Mouse (Mus musculus) adrenal gland, adult 2 months (tissue): Measurements from ENCODE around the gene Wwox. TPM values are rescaled to one million over a fixed set of nuclear protein-coding genes. Genes with fewer than 3 reads are reported as not detected.

Experiments
- DNase-seq: peaks from one replicate; pipeline ENCODE4 v3.0.0; 2021
- polyA plus RNA-seq: library from polyadenylated mRNA; depleted of rRNA; stranded (reverse); fragments of >200 nt; gene quantifications from 2 replicates; pipeline ENCODE4 v1.2.3, GENCODE M21; 2012
- total RNA-seq, 2 experiments: library from RNA; stranded (reverse); gene quantifications; 2 replicates each; pipeline ENCODE4 v1.2.3; 2021

The Wwox gene
- total and polyA plus RNA-seq, 3 experiments, result 18.6 to 30.6 (median 24.5) TPM

DNA sequence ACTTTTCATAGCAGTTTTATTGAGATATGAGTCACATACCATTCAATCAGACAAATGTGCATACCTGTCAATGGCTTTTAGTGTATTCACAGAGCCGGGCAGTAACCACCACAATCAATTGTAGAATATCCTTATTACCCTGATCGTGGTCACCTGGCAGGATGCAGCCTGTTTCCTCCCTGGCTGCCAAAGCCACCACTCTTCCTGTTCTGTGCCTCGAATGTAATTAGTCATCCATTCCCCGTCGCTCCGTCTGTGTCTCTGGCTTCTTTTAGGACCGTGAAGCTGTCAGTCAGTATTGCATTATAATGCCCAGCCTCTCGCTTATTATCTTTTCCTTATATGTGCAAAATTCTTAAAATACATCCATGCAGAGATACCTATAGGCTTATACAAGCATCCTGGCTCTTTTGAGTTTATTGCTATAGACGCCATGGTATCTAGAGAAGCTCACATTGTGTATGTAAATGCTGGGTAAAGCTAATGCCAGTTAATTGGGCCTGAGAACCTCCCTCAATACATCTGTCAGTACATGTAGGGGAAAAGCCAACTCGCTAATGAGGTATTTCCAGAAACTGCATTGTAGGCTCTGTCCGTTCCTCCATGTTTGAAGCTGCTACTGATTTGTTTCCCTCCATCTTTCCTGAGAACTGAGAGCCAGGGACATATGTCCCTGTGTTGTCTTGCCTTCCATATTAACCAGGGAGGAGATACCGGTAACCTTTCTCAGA, 303.9 kb downstream of the Wwox start:
- DNase-seq, result peak; percentile 3

DNA sequence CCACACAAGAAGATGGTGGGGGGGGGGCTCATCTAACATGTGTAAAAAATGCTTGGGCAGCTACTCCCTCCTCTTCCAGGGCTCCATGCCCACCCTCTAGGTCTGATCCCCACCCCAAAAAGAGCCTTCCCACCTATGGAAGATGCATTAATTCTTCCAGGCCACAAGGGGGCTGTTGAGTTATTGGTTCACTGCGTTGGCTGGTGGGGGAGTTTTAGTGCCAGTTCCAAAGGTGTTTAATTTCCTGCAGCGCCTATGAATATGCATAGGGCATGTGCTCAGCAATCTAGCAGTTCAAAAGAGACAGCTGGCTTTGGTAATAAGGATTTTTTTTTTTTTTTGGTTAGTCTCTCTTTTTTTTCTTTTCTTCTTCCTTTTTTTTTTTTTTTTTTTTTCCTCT, 306.9 kb downstream of the Wwox start:
- DNase-seq, result no peak

DNA sequence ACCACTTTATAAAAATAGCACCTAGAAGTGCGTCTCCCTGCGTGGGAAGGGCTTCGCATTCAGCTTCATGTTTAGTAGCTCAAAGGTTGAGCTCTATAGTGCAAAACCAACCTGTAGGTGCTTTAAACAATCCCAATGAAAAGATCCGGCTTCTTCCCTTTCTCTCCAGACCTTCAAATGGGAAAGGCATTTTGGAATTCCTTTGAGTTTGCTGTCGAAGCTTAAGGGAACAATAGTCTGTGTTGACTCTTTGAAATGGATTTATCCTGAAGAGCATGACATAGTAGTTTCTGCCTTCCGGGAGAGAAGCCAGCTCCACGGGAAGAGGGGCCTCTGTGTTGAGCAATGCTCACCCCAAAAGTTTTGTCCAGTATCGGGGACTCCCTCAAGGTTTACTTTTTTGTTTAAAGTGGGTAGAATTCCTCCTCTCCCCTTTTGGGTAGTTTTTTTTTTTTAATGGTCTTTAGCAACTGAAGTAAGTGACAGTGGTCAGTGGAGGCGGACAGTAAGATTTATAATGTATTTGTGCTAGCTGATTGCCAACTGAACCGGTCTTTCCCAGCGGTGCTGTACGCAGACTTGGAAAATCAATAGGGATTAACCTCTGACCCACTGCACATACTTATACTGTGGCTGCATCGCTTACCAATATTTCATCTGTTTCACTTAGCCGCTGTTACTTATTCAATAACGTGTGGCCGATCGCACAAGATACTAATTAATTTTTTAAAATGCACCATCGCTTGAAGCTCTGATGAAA, 312.1 kb downstream of the Wwox start:
- DNase-seq, result no peak

DNA sequence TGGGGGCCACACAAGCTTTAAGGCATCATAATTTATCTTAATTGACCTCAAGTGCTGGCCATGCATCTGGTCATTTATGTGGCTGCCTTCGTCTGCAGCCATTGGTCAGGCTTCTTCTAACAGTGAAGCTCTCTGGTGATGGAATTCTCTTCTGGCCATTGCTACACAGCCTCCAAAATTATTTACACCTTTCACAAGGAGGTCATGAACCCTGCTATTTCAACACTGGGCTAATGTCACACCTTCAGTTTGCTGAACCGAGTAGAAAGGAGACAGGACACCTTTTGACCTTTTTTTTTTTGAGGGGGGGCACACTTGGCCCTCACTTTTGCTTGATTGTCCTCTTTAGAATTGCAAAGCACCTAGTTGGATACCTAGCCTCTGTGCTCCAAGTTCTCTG, 320.2 kb downstream of the Wwox start:
- DNase-seq, result no peak

DNA sequence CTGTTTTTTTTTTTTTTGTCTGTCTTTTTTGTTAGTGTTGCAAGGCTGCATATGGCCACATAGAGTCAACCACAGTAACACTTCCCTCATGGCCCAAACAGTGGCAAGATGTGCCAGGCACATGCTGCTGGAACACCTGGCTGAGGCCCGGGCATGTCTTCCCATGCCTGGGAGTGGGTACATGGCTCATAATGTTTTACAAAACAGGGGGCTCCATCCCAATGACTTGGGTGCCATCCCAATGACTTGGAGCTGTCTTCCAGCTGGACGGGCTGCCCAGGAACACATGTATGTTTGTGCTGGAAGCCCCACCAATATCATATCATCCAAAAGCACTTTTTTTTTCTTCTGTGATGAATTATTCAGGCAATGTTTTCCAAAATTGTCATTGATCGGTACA, 329.1 kb downstream of the Wwox start:
- no peak for DNase-seq

GRCm38 (mm10) chr8:114770856-114771776, 331.7 kb downstream of the Wwox start:
- DNase-seq, result peak; percentile 77

- no peak for DNase-seq
These were observed 332.9 kb downstream of the Wwox start for GRCm38 (mm10) chr8:114772276-114772849.

DNA sequence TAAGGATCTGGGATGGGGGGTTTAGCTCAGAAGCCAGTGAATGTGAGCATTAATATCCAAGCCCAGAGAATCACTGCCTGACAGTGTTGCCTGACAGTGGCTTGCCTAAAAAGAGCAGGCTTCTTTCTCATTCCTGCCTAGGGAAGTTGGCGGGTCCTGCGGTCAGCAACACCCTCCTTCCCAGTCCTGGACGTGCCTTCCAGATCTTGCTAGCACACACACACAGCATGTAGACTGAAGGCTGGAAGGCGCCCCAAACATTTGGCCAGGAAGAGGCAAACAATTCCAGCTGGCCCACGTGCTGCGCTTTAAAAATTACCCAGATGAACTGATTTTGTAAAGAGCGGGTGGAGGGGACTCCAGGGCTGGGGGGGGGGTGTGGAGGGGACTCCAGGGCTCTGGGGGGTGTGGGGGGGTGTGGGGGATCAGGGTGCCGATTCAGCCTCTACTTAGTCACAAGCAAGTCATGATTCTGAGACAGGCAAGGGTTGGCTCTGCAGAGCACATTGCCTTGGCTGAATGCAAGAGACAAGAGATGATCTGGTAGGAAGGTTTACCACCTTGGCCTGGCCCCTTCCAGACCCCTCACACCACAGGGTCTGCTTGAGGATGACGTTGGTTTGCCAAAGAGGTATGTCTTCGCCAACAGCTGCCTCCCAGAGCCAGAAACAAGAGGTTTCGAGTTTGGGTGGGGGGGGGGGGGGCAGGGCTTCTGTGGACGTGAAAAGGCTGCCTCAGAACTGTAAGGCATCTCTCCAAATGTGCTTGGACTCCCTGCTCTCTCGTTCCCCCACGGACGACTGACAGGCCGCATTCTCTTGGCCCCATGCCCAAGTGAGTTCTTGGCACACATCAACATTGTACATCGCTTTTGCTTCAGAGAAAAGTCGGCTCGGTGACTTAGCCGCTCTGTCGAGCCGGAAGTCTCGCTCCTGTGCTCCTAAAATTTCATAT, 334.3 kb downstream of the Wwox start:
- peak; percentile 80 for DNase-seq

DNA sequence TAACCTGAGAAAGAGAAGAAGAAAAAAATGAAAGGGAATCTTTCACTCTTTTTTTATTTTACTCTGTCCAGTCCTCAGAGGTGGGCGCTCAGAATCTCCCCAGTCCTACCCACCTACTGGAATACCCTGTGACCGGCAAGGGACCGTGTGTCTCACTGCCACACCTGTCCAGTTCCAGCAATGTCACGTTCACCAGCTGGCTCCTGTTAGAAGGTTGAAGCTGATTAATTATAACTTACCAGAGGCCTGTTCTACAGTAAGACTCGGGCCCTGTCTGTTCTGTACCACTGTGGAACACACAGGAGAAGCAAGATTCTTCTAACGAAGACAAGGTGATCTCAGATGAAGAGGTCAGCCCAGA, 334.9 kb downstream of the Wwox start:
- no peak for DNase-seq

DNA sequence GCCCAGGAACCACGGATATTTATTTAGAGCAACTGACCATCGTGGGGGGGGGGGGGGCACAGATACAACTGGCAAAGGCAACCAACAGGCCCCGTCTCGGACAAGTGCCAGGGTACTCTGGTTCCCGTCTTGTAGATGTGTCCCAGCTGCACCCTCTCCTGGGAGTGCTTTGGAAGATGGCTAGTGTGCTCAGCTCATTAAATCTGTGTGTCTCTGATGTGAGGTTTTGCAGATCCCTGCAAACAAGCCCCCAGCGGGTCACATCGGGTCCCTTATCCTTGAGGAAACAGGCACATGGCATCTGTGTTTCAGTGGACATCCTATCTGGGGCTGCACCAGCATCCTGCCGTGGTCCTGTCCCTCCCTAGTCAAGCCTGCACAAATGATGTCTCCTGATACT, 336.1 kb downstream of the Wwox start:
- no peak for DNase-seq

GRCm38 (mm10) chr8:114776696-114777095, 337.2 kb downstream of the Wwox start:
- DNase-seq, result no peak

- DNase-seq, result peak; percentile 48
These were observed 338.0 kb downstream of the Wwox start for GRCm38 (mm10) chr8:114777271-114777980.

GRCm38 (mm10) chr8:114779002-114779401, 339.5 kb downstream of the Wwox start:
- DNase-seq, result no peak

- no peak for DNase-seq
These were observed 343.9 kb downstream of the Wwox start for GRCm38 (mm10) chr8:114783321-114783720.

- DNase-seq, result no peak
These were observed 346.4 kb downstream of the Wwox start for GRCm38 (mm10) chr8:114785834-114786233.

GRCm38 (mm10) chr8:114789616-114790015, 350.2 kb downstream of the Wwox start:
- DNase-seq, result no peak

- no peak for DNase-seq
These were observed 351.3 kb downstream of the Wwox start for GRCm38 (mm10) chr8:114790754-114791153.

DNA sequence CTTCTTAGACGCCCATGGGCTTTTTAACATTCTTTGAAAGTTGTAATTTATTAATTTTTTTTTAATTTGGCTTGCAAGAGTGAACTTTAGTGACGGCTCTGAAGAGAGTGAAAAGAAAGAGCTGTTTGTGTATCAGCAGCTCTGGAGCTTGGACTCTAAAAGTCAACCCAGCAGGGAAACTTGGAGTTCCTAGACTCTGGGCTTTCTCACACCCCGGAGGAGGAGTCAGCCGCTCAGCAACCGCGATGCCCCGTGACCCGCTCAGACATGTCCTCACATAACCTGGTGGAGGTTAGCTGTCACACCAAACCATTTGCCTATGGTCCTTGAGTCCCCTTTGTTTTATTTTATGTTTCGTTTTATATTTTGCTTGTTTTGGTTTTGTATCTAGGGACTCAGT, 354.2 kb downstream of the Wwox start:
- DNase-seq, result no peak

- no peak for DNase-seq
These were observed 362.1 kb downstream of the Wwox start for GRCm38 (mm10) chr8:114801428-114802134.

DNA sequence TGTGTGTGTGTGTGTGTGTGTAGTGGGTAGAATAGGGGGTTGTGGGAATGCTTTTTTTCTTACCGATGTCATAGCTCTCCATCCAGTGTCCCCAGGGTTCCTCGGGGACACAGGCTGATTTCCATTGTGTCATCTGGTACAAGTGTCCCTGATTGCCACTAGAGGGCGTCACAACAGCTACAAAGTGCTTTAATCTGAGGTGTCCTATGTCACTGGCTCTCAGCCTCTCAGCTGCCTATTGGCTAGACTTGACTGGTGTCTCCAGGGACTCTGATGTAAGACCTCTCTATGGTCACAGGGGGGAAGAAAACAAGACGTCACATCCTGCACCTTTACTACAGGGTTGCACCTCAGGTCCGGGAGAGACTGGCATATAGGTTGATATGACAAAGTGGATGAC, 363.7 kb downstream of the Wwox start:
- peak; percentile 3 for DNase-seq
